Mouse (Mus musculus) heart, embryonic 14.5 days (tissue): ENCODE data around the gene Prkcz. TPM values are rescaled to one million over a fixed set of nuclear protein-coding genes. Genes with fewer than 3 reads are reported as not detected.

Source experiments
- ATAC-seq: fragments of 200-750 bp; cut with Nextera tagmentation; 2 replicates; pipeline ENCODE4 v1.8.0; 2017; ENCODE audit warnings: low read depth, moderate TSS enrichment; ENCODE audit not compliant: insufficient number of reproducible peaks, insufficient read depth, low FRiP score
- H3K27ac ChIP-seq, 2 experiments: fragments of 200-500 bp in 1 of 2; fragments of 300-500 bp in 1 of 2; sonication (generic) in 1 of 2; replicated peaks in 1 of 2; 2 replicates each; pipeline ENCODE4 v1.5.1; 2012 to 2014; ENCODE audit warnings: low read depth in 2 of 2, low read length in 2 of 2, control low read depth in 1 of 2, mild to moderate bottlenecking in 1 of 2, mixed read lengths in 1 of 2; ENCODE audit not compliant: control insufficient read depth in 1 of 2, insufficient read depth in 1 of 2
- H3K27me3 ChIP-seq: fragments of 300-500 bp; sonication (generic); 2 replicates; pipeline ENCODE4 v1.6.1; 2014; ENCODE audit warnings: mild to moderate bottlenecking, low read length, control low read depth; ENCODE audit not compliant: control insufficient read depth, insufficient read depth
- H3K36me3 ChIP-seq: fragments of 300-500 bp; sonication (generic); 2 replicates; pipeline ENCODE4 v1.6.1; 2014; ENCODE audit warnings: mild to moderate bottlenecking, control low read depth, low read length, mixed read lengths; ENCODE audit not compliant: control insufficient read depth, insufficient read depth
- H3K4me1 ChIP-seq, 2 experiments: fragments of 200-500 bp in 1 of 2; fragments of 300-500 bp in 1 of 2; sonication (generic) in 1 of 2; 2 replicates each; pipeline ENCODE4 v1.6.1; 2012 to 2014; ENCODE audit warnings: low read length in 2 of 2, control low read depth in 1 of 2, mixed read lengths in 1 of 2; ENCODE audit not compliant: control insufficient read depth in 2 of 2, insufficient read depth in 2 of 2
- H3K4me2 ChIP-seq: fragments of 300-500 bp; sonication (generic); 2 replicates; pipeline ENCODE4 v1.6.1; 2014; ENCODE audit warnings: mild to moderate bottlenecking, low read length
- H3K4me3 ChIP-seq, 2 experiments: fragments of 200-500 bp in 1 of 2; fragments of 300-500 bp in 1 of 2; sonication (generic) in 1 of 2; 2 replicates each; pipeline ENCODE4 v1.5.1; 2012 to 2014; ENCODE audit warnings: low read length in 2 of 2, mild to moderate bottlenecking in 2 of 2, control low read depth in 1 of 2, low read depth in 1 of 2, moderate library complexity in 1 of 2; ENCODE audit not compliant: control insufficient read depth in 1 of 2, insufficient read depth in 1 of 2
- H3K9ac ChIP-seq: fragments of 300-500 bp; sonication (generic); 2 replicates; pipeline ENCODE4 v1.6.1; 2014; ENCODE audit warnings: mild to moderate bottlenecking, low read length
- H3K9me3 ChIP-seq: fragments of 300-500 bp; sonication (generic); 2 replicates; pipeline ENCODE4 v1.6.1; 2016; ENCODE audit warnings: low read length, control low read depth; ENCODE audit not compliant: control insufficient read depth
- WGBS: fragments of 180-500 bp; shearing (Covaris S2); extraction: QIAGEN DNeasy Blood & Tissue Kit; methylation state at CpG from one replicate; pipeline ENCODE4 v1.1.7; 2014; 5-methylcytosine and 5-hydroxymethylcytosine counted together
- polyA plus RNA-seq: library from polyadenylated mRNA; unstranded; fragments of >200 nt; fragmentation: Nextera tagmentation; extraction: Ambion mirVana; gene quantifications from 2 replicates; pipeline ENCODE4 v1.2.1, GENCODE M21; 2014

The Prkcz gene
- polyA plus RNA-seq, 1 experiment from 2014 or later: 8.5 TPM

DNA sequence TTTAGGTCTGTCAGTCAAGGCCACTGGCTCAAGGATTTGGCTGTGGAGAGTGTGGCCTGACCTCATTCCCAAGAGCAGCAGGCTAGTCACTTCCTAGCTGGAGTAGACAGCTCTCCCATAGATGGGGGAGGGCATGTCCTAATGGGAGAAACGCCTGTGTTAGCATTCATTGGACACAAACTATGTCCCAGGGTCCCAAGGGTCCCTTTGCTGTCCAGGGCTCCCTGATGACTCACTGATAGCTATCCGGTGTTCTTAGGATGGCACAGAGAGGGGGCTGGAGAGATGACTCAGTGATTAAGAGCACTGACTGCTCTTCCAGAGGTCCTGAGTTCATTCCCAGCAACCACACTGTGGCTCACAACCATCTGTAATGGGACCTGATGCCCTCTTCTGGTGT lies 79.9 kb downstream of the Prkcz start:
- Histone ChIP-seq H3K27ac (no peak overlapping the region), H3K36me3 (no peaks in the 10 kb centered on the region), H3K9me3 (no peaks in the 10 kb centered on the region), H3K4me2 (no peak overlapping the region), H3K4me1 (peaks cover 20 to 26% of the 10 kb centered on the region in 2 experiments), H3K4me3 (no peak overlapping the region), H3K9ac (no peak overlapping the region), H3K27me3 (no peaks in the 10 kb centered on the region)
- ATAC-seq: no peak
- WGBS: 68% methylated on average over 2 of the region's 2 CpGs

DNA sequence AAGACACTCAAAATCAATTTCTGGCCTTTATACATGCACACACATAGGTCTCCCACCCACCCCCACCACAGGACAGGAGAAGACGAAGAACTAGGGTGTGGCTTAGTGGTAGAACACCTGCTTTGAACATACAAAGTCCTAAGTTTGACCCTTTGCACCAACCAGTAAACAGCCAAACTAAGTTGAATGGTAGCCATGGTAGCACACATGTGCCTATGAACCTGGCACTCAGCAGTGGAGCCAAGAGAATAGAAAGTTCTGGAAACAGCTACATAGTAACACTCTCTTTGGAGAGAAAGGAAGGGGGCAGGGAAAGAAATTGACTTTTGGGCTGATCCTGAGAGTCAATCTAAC lies 80.4 kb downstream of the Prkcz start:
- no peak overlapping the region for H3K4me3 ChIP-seq

DNA sequence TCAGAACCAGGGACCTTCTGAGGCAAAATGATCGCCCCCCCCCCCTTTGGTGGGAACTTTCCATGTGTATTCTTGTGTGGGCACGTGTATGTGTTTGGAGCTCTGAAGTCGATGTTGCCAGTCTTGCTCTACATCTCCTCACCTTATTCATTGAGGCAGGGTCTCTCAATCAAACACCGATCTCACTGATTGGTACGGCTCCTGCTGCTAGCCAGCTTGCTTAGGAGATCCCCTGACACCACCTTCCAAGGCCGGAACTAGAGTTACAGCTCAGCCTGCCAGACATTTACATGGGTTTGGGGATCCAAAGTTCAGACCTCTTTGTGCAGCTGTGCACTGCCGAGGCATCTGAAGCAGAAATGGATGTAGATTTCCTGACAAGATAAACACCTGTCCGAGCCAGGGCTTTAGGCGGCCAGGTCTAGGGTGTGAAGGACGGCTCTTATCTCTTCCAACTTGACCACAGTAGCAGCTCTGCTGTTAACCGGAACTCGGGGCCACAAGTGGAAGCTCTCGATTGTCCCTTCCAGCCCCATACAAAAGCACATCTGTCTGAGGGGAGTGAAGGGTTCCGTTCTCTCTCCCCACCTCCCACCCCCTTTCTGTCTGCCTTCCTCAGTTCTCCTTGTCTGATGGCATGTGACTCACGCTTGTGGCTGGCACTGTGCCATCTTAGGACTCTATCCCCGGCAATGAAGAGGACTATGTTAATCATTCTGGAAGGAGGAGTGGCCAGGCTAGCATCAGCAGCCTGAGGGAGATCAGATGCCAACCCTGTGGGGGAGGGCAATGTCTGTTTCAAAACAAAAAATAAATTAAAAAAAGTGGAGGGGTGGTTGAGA lies 81.0 kb downstream of the Prkcz start:
- H3K27ac ChIP-seq: no peak overlapping the region
- no peak for ATAC-seq

More for the DNA sequence above, 80.4 kb downstream of the Prkcz start:
- Histone ChIP-seq H3K4me2 (no peak overlapping the region), H3K9ac (no peak overlapping the region), H3K36me3 (no peaks in the 10 kb centered on the region), H3K27me3 (no peaks in the 10 kb centered on the region), H3K27ac (no peak overlapping the region), H3K9me3 (no peaks in the 10 kb centered on the region), H3K4me1 (peaks cover 20 to 26% of the 10 kb centered on the region in 2 experiments)
- ATAC-seq: no peak
- WGBS: 83% methylated on average over 1 of the region's 1 CpGs

DNA sequence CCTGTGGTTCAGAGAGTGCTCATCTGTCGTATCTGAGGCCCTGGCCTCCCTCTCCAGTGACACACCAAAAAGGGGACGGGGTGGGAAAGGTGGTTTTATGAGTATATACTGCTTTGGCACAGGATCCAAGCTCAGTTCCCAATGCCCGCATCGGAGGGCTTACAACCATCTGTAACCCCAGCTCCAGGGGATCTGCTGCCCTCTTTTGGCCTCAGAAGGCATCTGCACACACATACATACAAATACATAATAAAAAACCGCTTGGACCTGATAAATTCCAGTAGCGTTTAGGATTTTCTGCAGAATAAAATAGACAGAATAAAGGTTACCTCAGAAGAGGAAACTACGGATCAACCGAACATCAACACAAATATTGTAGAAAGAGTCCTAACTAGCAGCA lies 82.1 kb downstream of the Prkcz start:
- Histone ChIP-seq H3K4me3 (no peak overlapping the region), H3K36me3 (no peaks in the 10 kb centered on the region), H3K4me1 (peaks cover 22 to 24% of the 10 kb centered on the region in 2 experiments), H3K9me3 (no peaks in the 10 kb centered on the region), H3K27ac (no peak overlapping the region), H3K9ac (no peak overlapping the region), H3K27me3 (no peaks in the 10 kb centered on the region), H3K4me2 (no peak overlapping the region)
- WGBS: 76% methylated on average over 8 of the region's 8 CpGs
- no peak for ATAC-seq

More for the DNA sequence above, 81.0 kb downstream of the Prkcz start:
- H3K27me3 ChIP-seq: no peaks in the 10 kb centered on the region
- WGBS: 50% methylated on average over 16 of the region's 16 CpGs
- H3K9me3 ChIP-seq: no peaks in the 10 kb centered on the region
- H3K9ac ChIP-seq: no peak overlapping the region
- H3K4me1 ChIP-seq: peaks cover 20 to 26% of the 10 kb centered on the region in 2 experiments
- H3K36me3 ChIP-seq: no peaks in the 10 kb centered on the region
- no peak overlapping the region for H3K4me3 ChIP-seq
- H3K4me2 ChIP-seq: peak overlapping the region; percentile 19; the same call in 1 of the 2 replicates

DNA sequence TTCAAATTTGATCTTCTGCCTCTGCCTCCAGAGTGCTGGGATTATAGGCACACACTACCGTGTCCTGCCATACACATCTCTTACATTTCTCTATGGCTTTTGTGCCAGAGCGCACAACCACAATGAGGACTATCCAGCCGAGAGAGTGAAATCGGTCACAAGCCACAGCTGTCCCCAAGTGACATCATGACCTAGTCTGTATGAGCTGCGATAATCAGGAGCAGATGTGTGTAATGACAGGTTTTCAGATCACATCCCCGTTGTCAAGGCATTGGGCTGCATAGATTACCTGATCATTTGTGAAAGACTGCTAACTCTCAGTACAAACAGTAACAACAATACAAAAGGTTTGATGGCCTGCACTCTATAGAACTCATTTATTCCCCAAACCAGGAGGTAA lies 83.2 kb downstream of the Prkcz start:
- WGBS: 65% methylated on average over 6 of the region's 6 CpGs
- H3K4me3 ChIP-seq: no peak overlapping the region
- peaks cover 19 to 24% of the 10 kb centered on the region in 2 experiments for H3K4me1 ChIP-seq
- H3K27me3 ChIP-seq: no peaks in the 10 kb centered on the region
- H3K36me3 ChIP-seq: no peaks in the 10 kb centered on the region
- no peak for ATAC-seq
- no peak overlapping the region for H3K4me2 ChIP-seq
- H3K9ac ChIP-seq: no peak overlapping the region
- H3K27ac ChIP-seq: 0 out of 4 replicates have a peak overlapping the region, but pooled peaks of 1 of the 2 experiments have one; percentile 35
- H3K9me3 ChIP-seq: no peaks in the 10 kb centered on the region

DNA sequence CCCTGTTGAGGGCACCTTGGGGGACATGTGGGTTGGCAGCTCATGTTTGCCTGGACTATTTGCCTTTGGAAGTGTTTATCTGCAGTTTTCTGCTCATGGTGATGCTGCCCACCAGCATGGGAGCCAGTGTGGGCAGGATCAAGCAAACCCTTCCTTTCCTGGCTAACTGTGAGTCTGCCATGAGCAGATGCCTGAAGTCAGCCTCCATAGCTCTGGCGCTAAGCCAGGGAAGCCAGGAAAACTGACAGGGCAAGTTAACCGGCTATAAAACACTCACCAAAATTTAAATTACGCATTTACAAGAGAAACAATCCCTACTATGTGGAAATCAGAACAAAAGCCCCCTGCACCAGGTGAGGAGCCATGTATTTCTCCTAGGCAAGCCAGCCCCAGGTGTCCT lies 86.3 kb downstream of the Prkcz start:
- 49% methylated on average over 3 of the region's 3 CpGs for WGBS
- Histone ChIP-seq H3K27me3 (no peaks in the 10 kb centered on the region), H3K27ac (no peak overlapping the region)

DNA sequence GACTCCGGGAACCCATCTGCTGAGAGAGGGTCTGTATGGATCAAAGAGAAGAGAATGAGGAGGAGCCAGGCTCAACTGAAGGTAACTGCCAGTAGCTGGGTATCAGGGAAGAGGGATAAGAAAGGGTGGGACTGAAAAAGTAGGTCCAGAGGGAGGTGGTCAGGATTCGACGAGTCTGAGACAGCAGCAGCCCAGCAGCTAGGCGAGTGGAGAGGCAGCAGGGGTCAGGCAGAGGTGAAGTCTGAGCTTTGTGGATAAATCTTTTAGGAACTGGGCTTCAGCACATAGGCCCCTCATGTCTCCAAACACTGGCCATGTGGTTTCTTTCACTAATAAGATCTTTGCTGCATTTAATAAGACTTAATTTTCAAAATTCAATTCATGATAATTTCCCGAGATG lies 86.7 kb downstream of the Prkcz start:
- Histone ChIP-seq H3K4me2 (no peak overlapping the region), H3K4me3 (no peak overlapping the region), H3K4me1 (peaks cover 2 to 5% of the 10 kb centered on the region in 2 experiments; a peak in 2 of 4 replicates), H3K9ac (no peak overlapping the region), H3K27me3 (no peaks in the 10 kb centered on the region), H3K36me3 (no peaks in the 10 kb centered on the region), H3K27ac (no peak overlapping the region), H3K9me3 (no peaks in the 10 kb centered on the region)
- 44% methylated on average over 5 of the region's 5 CpGs for WGBS
- ATAC-seq: no peak

More for the DNA sequence above, 86.3 kb downstream of the Prkcz start:
- ATAC-seq: no peak
- Histone ChIP-seq H3K9me3 (no peaks in the 10 kb centered on the region), H3K4me1 (peaks cover 2 to 5% of the 10 kb centered on the region in 2 experiments; a peak in 2 of 4 replicates), H3K4me2 (no peak overlapping the region), H3K4me3 (no peak overlapping the region), H3K36me3 (no peaks in the 10 kb centered on the region), H3K9ac (no peak overlapping the region)
